Mouse (Mus musculus) urinary bladder, postnatal 14 days (tissue): ENCODE data around the gene A930033H14Rik.

Experiments used
- DNase-seq: peaks from one replicate; pipeline ENCODE4 v3.0.0; 2021; ENCODE audit warnings: low spot score

Gene A930033H14Rik

GRCm38 (mm10) chr10:69225951-69226350 lies 13.1 kb upstream of the A930033H14Rik start:
- DNase-seq, result no peak

- no peak for DNase-seq
These were observed 12.6 kb upstream of the A930033H14Rik start for GRCm38 (mm10) chr10:69225471-69225870.

GRCm38 (mm10) chr10:69224276-69224675 lies 11.4 kb upstream of the A930033H14Rik start:
- DNase-seq, result no peak

GRCm38 (mm10) chr10:69223232-69223631 lies 10.3 kb upstream of the A930033H14Rik start:
- no peak for DNase-seq

GRCm38 (mm10) chr10:69221955-69222354 lies 9.1 kb upstream of the A930033H14Rik start:
- DNase-seq, result no peak

GRCm38 (mm10) chr10:69221148-69221547 lies 8.2 kb upstream of the A930033H14Rik start:
- DNase-seq, result no peak

DNA sequence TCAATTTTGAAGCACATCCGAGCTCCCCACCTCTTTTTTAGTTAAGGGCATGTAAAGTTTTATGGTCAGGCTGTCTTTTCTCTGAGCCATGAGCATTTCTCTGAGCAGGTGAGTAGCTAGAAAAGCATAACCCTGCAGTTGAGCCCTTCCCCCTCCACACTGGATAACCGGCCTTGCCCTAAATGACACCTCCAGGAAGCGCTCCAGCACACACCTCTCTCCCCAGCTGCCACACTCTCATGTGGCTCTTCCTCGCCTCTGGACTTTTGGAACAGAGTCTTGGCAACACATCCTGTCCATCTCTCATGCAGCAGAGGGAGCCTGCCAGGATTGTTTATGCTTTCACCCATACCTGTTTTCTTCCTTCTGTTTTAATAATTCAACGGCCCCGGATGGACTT lies 7.4 kb upstream of the A930033H14Rik start:
- no peak for DNase-seq

DNA sequence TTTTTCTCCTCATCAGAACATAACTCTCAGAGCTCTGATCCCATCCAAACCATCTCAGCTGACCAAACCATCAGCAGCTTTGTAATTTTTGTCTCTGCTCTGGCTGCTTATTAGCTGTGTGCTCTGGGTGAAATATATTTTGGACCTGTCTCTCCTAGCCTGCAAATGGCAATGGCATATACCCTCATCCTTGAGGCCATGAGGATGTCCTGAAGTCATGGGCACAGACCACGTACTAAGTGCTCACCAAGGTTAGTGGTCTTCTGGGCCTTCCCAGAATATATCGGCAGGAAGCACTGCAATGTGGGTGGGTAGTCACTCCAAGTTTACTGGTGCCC lies 6.4 kb upstream of the A930033H14Rik start:
- DNase-seq, result no peak

DNA sequence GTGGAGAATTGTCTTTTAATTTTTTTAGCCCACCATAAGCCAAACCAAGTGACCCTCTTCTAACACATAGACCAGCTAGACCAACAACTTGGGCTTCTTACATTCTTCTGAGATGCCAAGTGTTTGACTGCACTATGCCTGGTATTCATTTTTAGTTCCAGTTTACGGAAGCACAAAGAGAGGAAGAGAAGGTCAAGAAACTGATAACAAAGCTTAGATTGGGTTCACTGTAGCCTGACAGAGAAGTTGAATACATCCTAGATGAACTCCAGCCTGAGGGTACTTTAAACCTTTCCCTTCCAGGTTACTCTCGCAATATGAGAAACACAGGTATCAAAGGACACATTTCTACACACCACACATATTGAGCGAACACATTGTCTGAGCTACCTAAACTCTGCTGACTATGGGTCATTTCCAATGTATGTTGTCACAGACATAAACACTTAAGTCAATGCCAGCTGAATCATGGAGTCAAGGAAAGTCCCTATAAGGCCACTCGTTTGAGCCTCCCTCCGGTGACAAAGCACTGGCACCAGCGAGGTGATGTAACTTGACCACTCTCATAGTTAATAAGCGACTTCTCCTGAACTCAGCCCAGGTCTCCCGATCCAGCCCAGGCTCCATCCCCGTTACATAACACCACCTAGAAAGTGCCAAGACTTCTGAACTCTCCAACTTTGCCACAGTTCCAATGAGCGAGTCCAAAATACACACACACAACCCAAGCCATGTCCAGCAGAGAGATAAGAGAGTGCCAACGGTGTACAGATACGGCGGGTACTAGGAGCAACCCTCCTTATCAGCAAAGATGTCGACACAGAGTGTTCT lies 5.8 kb upstream of the A930033H14Rik start:
- peak; percentile 47 for DNase-seq

DNA sequence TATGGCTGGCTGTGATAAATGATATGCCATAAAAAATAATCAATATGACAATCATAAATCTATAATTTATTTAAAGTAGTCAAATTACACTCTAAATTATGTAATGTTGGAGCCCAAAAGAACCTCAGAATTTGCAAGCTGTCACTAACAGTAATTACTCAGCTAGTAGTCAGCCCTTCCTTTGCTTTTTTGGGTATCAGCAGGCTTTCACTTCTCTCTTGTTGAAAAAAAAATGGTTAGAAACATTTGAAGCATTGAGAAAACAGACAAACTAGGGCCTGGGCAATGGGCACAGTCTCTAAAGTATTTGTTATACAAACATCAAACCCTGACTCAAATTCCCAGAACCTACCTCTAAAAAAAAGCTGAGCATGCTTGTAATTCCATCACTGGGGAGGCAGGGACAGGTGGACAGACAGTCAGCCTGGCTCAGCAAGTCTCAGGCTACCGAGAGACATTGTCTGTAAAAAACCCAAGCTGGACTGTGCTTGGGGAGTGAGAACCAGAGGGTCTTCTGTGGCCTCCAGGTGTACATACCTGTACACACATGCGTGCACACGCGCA lies 4.3 kb upstream of the A930033H14Rik start:
- no peak for DNase-seq

- peak; percentile 38 for DNase-seq
These were observed 1.1 kb upstream of the A930033H14Rik start for GRCm38 (mm10) chr10:69213986-69214385.

DNA sequence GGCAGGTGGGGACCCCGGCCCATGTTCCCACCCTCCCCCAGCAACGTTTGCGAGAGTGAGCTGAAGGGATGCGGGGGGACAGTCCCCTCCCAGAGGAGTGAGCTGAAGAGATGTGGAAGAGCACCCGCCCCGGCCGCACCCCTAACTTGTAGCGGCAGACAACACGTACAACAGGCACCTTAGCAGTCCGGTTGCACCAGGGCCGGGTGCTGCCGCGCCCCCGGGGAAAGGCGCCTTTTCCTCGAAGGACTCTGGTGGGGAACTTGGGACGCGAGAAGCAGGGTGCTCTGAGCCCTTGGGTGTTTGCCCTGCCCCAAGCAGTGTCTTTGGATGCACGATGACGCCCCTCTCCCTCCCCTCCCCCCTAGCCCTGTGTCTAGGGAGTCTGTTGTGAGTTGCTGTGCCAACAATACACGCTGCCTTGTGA lies 566 bp upstream of the A930033H14Rik start:
- peak; percentile 52 for DNase-seq

DNA sequence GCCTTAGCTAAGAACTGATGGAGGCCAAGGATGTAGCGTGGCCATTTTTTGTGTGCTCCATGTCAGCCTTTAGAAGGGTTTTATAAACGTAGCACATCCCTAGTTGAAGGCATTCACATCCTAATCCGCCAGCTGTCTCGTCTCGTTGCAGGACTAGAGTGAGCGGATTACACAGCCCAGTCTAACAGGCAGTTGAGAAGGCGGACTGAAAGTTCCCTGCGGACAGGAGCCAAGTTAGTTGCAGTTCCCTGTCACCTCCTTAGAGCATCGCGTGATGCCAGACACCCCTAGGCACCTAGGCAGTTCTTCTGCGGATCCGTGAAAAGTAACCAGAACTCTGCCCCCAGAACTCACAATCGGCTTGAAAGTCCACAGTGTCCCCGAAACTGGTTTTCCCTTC lies 922 bp downstream of the A930033H14Rik start:
- peak; percentile 44 for DNase-seq

- DNase-seq, result peak; percentile 42
These were observed 1.3 kb downstream of the A930033H14Rik start for GRCm38 (mm10) chr10:69211560-69211959.

GRCm38 (mm10) chr10:69210659-69211058 lies 2.2 kb downstream of the A930033H14Rik start:
- no peak for DNase-seq

- DNase-seq, result no peak
These were observed 2.9 kb downstream of the A930033H14Rik start for GRCm38 (mm10) chr10:69210006-69210405.

- DNase-seq, result no peak
These were observed 4.2 kb downstream of the A930033H14Rik start for GRCm38 (mm10) chr10:69208705-69209104.

GRCm38 (mm10) chr10:69207981-69208630 lies 4.8 kb downstream of the A930033H14Rik start:
- DNase-seq, result no peak

DNA sequence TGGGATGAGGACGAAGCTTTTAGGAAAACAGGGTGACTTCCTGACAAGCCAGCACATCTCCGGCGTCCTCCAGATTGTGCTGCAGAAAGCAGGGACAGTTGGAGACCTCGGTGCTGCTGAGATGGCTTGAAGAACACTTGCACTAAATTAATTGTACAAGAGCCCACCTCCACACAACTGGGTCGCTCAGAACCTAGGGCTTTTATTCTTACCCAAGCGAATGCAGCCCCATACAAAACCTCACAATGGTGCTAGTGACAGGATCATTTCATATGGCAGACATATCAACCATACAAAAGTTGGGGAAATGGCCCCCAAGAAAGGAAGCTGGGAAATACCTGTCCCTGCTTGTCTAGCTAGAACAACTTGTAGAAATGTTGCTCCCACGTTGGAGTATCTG lies 5.4 kb downstream of the A930033H14Rik start:
- no peak for DNase-seq

GRCm38 (mm10) chr10:69206081-69206480 lies 6.8 kb downstream of the A930033H14Rik start:
- DNase-seq, result no peak

DNA sequence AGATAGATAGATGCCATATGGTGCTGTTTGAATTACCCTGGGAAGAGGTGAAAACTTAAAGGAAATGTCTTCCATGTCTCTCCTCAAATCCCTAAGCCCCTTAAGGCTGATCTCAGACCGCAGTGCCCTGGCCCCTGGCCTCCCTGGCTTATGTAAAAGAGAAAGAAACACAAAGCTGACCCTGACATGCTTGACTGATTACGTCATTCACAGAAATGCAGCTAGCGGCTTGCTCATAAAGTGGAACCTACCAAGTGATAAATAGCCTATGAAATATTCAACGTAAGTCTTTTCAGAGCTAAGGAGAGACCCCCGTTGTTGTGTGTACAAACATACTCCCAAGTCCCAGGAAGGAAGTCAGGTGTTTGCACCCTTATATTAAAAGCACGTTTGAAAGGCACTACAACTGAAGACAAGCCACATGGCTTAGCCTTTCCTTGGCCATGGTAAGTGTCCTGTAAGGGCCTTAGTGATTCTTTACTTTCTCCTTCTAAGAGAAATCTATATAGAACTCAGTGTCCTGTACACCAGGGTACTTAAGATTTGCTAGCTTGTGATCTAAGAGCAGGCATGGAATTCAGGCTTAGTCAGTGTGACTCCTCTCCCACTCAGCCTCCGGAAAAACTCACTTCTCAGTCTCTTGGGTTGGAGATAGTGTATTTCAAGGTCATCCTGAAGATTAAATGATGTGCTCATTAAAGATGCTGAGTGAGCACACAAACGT lies 8.1 kb downstream of the A930033H14Rik start:
- no peak for DNase-seq

DNA sequence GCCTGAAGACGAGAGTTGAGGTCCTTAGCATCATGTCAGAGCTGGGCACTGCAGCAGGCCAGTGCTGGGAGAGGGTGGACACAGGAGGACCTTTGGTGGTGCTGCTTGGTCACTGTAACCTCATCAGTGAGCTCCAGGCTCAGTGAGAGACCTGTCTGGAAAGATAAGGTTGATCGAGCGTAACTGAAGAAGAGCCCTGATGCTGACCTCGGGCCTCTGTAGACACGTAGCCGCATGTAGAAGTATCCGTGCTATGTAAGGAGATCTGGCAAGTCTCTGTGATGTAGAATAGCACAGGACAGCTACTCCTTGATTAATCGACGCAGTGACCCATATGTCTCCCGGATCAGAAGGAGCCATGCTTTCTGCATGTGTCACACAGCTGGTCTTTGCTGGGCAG lies 19.2 kb downstream of the A930033H14Rik start:
- DNase-seq, result no peak

DNA sequence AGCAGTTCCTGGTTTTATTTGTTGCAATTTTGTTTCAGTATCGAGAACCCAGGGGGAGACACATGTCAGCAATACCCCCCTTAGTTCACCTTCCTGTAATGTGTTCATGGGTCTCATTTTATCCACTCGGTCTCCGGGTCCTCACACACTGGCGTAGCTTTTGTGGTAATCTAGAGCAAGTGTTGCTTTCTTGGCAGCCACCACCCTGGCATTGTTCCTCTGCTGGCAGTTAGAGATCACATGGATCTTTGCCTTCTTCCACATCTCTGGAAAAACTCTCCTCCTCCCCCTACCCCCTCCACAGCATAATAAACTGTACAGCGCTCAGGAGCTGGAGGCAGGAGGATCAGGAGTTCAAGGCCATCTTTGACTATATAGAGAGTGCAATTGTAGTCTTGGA lies 20.6 kb downstream of the A930033H14Rik start:
- no peak for DNase-seq
